Mouse (Mus musculus) urinary bladder, postnatal 4 days (tissue): ENCODE measurements around the gene Nr3c2.
A peak's percentile ranks its signal among the peaks of the same experiment; 100 is the strongest.

Source experiments
- DNase-seq, 2 experiments: peaks; one replicate each; pipeline ENCODE4 v3.0.0; 2021 to 2022; ENCODE audit warnings: low spot score in 2 of 2

Nr3c2 gene

GRCm38 (mm10) chr8:76971761-76972404 lies 72.6 kb downstream of the Nr3c2 start:
- no peak for DNase-seq

- DNase-seq, result peak in 1 of 2 experiments; percentile 61
Measured at GRCm38 (mm10) chr8:76972947-76973552, 73.8 kb downstream of the Nr3c2 start.

GRCm38 (mm10) chr8:76977907-76978306 lies 78.7 kb downstream of the Nr3c2 start:
- DNase-seq, result no peak

- DNase-seq, result no peak
Measured at GRCm38 (mm10) chr8:76984082-76984481, 84.8 kb downstream of the Nr3c2 start.

- DNase-seq, result no peak
Measured at GRCm38 (mm10) chr8:76984851-76985250, 85.6 kb downstream of the Nr3c2 start.

GRCm38 (mm10) chr8:76987876-76988275 lies 88.6 kb downstream of the Nr3c2 start:
- DNase-seq, result no peak

GRCm38 (mm10) chr8:76998276-76998675 lies 99.0 kb downstream of the Nr3c2 start:
- no peak for DNase-seq

GRCm38 (mm10) chr8:77009425-77009824 lies 110.2 kb downstream of the Nr3c2 start:
- DNase-seq, result no peak

GRCm38 (mm10) chr8:77011985-77012384 lies 112.7 kb downstream of the Nr3c2 start:
- no peak for DNase-seq

GRCm38 (mm10) chr8:77012641-77013040 lies 113.4 kb downstream of the Nr3c2 start:
- no peak for DNase-seq

GRCm38 (mm10) chr8:77016713-77017112 lies 117.5 kb downstream of the Nr3c2 start:
- DNase-seq, result no peak

- no peak for DNase-seq
Measured at GRCm38 (mm10) chr8:77023837-77024710, 124.8 kb downstream of the Nr3c2 start.

GRCm38 (mm10) chr8:77031213-77031612 lies 132.0 kb downstream of the Nr3c2 start:
- no peak for DNase-seq

- DNase-seq, result no peak
Measured at GRCm38 (mm10) chr8:77033706-77034464, 134.6 kb downstream of the Nr3c2 start.

GRCm38 (mm10) chr8:77034465-77034829 lies 135.2 kb downstream of the Nr3c2 start:
- DNase-seq, result no peak

GRCm38 (mm10) chr8:77041214-77041613 lies 142.0 kb downstream of the Nr3c2 start:
- DNase-seq, result no peak

- DNase-seq, result no peak
Measured at GRCm38 (mm10) chr8:77044849-77045248, 145.6 kb downstream of the Nr3c2 start.

- DNase-seq, result no peak
Measured at GRCm38 (mm10) chr8:77045711-77046110, 146.5 kb downstream of the Nr3c2 start.

- no peak for DNase-seq
Measured at GRCm38 (mm10) chr8:77046217-77046616, 147.0 kb downstream of the Nr3c2 start.

GRCm38 (mm10) chr8:77046731-77047130 lies 147.5 kb downstream of the Nr3c2 start:
- DNase-seq, result no peak

GRCm38 (mm10) chr8:77051399-77052275 lies 152.4 kb downstream of the Nr3c2 start:
- DNase-seq, result no peak
